Mouse (Mus musculus) spleen, adult 12 weeks (tissue): ENCODE measurements around the gene Cyp27a1.

Source experiments
- DNase-seq: peaks from one replicate; pipeline ENCODE4 v3.0.0; 2022; ENCODE audit warnings: low spot score

Cyp27a1 gene

GRCm38 (mm10) chr1:74718113-74718512 is 4.7 kb downstream of the Cyp27a1 start:
- DNase-seq = no peak

- DNase-seq = no peak
These were observed 5.9 kb downstream of the Cyp27a1 start for GRCm38 (mm10) chr1:74719281-74719680.

- DNase-seq = no peak
These were observed 8.3 kb downstream of the Cyp27a1 start for GRCm38 (mm10) chr1:74721657-74722056.

- no peak for DNase-seq
These were observed 10.4 kb downstream of the Cyp27a1 start for GRCm38 (mm10) chr1:74723748-74724147.

- no peak for DNase-seq
These were observed 12.7 kb downstream of the Cyp27a1 start for GRCm38 (mm10) chr1:74726114-74726513.

- no peak for DNase-seq
These were observed 13.3 kb downstream of the Cyp27a1 start for GRCm38 (mm10) chr1:74726674-74727073.

GRCm38 (mm10) chr1:74728446-74728845 is 15.1 kb downstream of the Cyp27a1 start:
- DNase-seq = no peak

- no peak for DNase-seq
These were observed 23.6 kb downstream of the Cyp27a1 start for GRCm38 (mm10) chr1:74736977-74737376.

GRCm38 (mm10) chr1:74737500-74737899 is 24.1 kb downstream of the Cyp27a1 start:
- no peak for DNase-seq

GRCm38 (mm10) chr1:74740846-74741245 is 27.5 kb downstream of the Cyp27a1 start:
- DNase-seq = no peak

- no peak for DNase-seq
These were observed 34.0 kb downstream of the Cyp27a1 start for GRCm38 (mm10) chr1:74747335-74747734.

GRCm38 (mm10) chr1:74748643-74749271 is 35.4 kb downstream of the Cyp27a1 start, which contains the start of gene Prkag3:
Prkag3 (minus strand) TSS chr1:74749221.
- DNase-seq = no peak

GRCm38 (mm10) chr1:74749301-74749700 is 35.9 kb downstream of the Cyp27a1 start:
- no peak for DNase-seq

GRCm38 (mm10) chr1:74750683-74751082 is 37.3 kb downstream of the Cyp27a1 start:
- DNase-seq = no peak

GRCm38 (mm10) chr1:74752150-74752549 is 38.8 kb downstream of the Cyp27a1 start:
- DNase-seq = no peak

GRCm38 (mm10) chr1:74752833-74753232 is 39.5 kb downstream of the Cyp27a1 start:
- no peak for DNase-seq

GRCm38 (mm10) chr1:74753266-74753974 is 40.0 kb downstream of the Cyp27a1 start:
- no peak for DNase-seq

GRCm38 (mm10) chr1:74754175-74754785 is 40.9 kb downstream of the Cyp27a1 start:
- no peak for DNase-seq

- no peak for DNase-seq
These were observed 46.4 kb downstream of the Cyp27a1 start for GRCm38 (mm10) chr1:74759773-74760172.

- DNase-seq = no peak
These were observed 49.7 kb downstream of the Cyp27a1 start for GRCm38 (mm10) chr1:74763081-74763480.

- no peak for DNase-seq
These were observed 57.5 kb downstream of the Cyp27a1 start for GRCm38 (mm10) chr1:74770727-74771466.

GRCm38 (mm10) chr1:74771467-74771844 is 58.1 kb downstream of the Cyp27a1 start:
- DNase-seq = no peak

- DNase-seq = no peak
These were observed 58.3 kb downstream of the Cyp27a1 start, which contains the start of gene Wnt6 for GRCm38 (mm10) chr1:74771845-74771930. Wnt6 (plus strand) TSS chr1:74771892.
